Mouse (Mus musculus): Measurements from ENCODE around the gene Gucy2f. TPM values are rescaled to one million over a fixed set of nuclear protein-coding genes. Genes with fewer than 3 reads are reported as not detected.

Gucy2f gene
- polyA plus RNA-seq, 2 experiments from 2014 or later = not detected

Other genes starting within 250 kb of the Gucy2f start
- 1 to 10 TPM; 7.2 to 8.0 TPM for gene Nxt2, start 29.8 kb upstream of the Gucy2f start, polyA plus RNA-seq (2017; shearing (Covaris generic))
- gene Kcne1l, start 109.4 kb upstream of the Gucy2f start, polyA plus RNA-seq (2017; shearing (Covaris generic)) = not detected
- gene Acsl4, start 193.6 kb upstream of the Gucy2f start, polyA plus RNA-seq (2017; shearing (Covaris generic)) = 10 to 100 TPM; 47.6 to 51.4 TPM